Mouse (Mus musculus): ENCODE data around the gene Olfr642.

Gene Olfr642

DNA sequence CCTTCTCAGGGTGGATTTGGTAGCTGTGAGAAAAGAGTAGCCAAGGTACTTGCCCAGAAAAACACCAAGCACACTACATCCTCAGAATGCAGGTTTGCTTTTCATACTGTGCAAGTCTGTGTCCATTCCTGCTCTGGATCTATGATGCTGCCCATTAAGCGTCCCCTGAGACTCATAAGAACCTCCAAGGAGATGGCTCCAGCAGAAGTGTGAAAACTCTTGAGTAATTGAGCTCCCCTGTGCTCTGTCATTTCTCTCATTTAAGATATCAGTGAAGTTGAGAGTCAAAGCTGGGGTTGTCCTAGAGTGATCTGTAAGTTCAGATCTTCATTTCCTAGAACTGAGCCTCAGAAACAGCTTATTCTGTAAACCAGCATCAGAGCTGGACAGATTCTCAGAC lies at the start of gene Olfr642:
Olfr642 (minus strand) TSS at position 101 of the 400 bp plus-strand sequence.
- no peak for DNase-seq (ENCODE audit: low spot score)

DNA sequence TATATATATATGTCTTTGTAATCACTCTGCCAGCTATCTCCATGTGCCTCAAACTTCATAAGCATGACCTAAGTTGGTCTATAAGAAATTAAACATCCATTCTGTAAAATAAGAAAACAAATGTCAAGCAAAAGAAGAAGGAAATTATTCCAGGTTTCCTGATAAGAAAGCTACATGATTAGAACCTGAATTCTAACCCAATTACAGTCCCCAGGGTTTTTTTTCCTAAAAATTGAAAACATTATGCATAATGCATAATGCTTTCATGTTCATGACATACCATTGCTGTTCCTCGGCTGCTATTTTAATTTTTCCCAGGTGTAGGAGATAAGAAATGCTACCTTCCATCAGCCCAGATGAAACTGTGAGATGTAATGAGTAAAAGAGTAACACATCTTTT lies 32.9 kb upstream of the Olfr642 start, which contains the start of gene Olfr645:
Olfr645 (minus strand) TSS at position 101 of the 400 bp plus-strand sequence.
- no peak for DNase-seq (ENCODE audit: low spot score)

DNA sequence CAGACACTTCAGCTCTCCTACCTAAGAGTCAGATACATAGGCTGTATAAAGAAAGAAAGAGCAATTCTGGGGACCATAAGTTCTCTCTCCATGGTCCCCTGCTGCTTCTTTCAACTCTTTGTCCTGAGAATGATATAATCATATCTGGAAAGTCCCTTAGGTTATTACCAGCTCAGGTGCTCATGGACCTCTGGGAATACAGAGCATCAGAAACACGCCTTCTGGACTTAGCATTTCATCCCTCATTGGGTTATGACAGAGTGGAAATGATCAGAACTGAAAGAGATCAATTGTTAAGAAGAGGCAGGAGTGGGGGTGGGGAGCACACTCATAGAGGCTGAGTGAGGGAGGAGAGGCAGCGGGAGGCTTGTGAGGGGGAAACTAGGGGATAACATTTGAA lies 19.3 kb upstream of the Olfr642 start, which contains the start of gene Olfr644:
Olfr644 (minus strand) TSS at position 101 of the 400 bp plus-strand sequence.
- no peak for DNase-seq (ENCODE audit: low spot score)

DNA sequence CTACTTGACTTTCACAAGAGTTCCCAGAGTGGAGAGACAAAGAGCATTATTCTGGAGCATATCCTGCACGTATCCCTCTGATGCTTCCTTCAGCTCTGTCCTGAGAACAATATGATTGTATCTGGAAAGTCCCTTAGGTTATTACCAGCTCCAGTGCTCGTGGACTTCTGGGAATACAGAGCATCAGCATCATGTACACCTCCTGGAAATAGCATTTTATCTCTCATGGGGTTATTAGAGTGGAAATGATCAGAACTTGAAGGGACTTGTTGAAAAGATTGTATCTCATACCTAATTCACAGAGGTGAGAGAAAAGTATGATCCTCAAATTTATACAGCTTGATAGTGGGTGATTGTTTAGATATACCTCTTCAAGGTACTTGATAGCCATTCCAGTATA lies 8.9 kb upstream of the Olfr642 start, which contains the start of gene 4930516K23Rik:
4930516K23Rik (minus strand) TSS at position 101 of the 400 bp plus-strand sequence.
- no peak for DNase-seq (ENCODE audit: low spot score)

DNA sequence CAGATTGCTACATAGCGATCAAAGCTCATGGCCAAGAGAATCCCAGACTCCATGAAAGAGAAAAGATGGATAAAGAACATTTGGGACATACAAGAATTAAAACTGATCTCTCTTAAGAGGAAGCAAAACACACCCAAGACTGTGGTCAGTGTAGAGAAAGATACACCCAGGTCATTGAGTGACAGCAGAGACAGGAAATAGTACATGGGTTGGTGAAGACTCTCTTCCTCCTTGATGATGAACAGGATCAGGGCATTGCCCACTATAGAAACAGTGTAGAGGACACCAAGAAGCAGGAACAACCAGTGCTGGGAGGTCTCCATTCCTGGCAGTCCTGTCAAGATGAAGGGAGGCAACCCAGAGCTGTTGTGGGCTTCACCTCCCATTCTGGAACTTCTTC lies 6.7 kb upstream of the Olfr642 start:
- no peak for DNase-seq (ENCODE audit: low spot score)

DNA sequence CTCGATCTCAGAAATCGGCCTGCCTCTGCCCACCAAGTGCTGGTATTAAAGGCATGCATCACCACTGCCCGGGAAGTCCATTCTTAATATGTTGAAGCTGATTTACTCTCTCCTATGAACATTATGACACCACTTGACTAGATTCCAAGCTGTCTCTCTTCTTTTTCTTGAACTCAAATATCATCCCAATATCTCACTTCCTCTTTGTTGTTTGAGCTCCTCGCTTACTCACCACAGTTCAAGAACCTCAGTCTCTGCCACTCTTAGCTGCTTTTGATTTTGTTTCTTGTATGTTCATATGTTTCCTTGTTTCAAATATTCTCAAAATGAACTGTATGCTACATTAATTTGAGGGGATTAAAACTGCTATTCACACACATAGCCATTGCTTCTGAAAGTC lies 1.7 kb downstream of the Olfr642 start:
- no peak for DNase-seq (ENCODE audit: low spot score)

DNA sequence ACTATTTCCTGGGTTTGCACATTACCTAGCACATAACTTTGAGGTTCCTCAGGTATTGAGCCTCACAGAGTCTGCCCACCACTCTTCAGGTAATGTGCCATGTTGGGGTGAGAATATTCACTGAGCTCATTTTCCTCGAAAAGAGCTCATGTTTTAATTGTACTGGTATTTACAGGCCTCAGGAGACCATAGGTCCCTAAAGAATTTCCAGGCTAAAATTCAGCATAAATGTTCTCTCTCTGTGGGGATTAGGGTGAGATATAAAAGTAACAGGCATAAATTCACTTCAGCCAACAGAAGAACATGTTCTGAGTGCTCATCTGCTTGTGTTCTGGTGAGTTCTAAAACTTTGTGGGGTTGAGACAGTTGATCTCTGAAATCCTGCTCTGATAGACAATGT lies 17.3 kb downstream of the Olfr642 start, which contains the start of gene Olfr641:
Olfr641 (plus strand) TSS at position 301 of the 400 bp plus-strand sequence.
- DNase-seq (ENCODE audit: low spot score) = no peak

DNA sequence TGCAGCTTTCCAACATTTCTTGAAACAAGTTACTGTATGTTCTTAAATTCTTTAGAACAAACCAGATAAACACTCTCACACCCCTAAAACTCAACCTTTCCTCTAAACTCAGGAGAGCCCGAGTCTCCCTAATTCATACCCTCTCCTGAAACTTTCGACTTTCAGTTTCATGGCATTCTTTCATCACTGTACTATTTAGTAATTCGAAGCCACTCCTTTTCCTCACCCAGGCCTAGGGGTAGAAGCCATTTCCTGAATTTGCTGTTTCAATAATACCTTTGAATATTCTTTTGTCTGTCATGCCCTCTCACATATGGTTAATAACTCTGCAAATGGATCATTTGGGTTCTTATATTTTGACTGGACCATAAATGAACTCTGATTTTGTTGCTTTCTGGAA lies 25.5 kb downstream of the Olfr642 start:
- no peak for DNase-seq (ENCODE audit: low spot score)

DNA sequence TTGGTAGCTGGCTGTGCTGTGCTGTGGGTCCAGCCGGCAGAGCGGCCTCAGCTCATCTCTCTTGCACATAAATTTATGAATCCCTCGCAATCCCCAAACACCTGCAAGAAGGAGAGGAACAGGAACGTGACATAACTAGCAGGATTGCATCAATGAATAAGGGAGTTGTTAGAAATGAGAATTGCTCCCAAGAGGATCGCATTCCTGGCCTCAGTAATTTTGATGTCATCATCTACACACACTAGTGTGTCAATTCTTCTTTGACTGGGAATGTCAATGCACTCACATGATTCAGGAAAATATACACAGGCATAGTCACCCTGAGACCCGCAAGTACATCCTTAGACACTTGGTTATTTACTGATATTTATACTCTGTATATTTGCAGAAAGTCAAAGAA lies 27.0 kb downstream of the Olfr642 start, which contains the start of gene Olfr640:
Olfr640 (minus strand) TSS at position 101 of the 400 bp plus-strand sequence.
- DNase-seq (ENCODE audit: low spot score) = no peak

DNA sequence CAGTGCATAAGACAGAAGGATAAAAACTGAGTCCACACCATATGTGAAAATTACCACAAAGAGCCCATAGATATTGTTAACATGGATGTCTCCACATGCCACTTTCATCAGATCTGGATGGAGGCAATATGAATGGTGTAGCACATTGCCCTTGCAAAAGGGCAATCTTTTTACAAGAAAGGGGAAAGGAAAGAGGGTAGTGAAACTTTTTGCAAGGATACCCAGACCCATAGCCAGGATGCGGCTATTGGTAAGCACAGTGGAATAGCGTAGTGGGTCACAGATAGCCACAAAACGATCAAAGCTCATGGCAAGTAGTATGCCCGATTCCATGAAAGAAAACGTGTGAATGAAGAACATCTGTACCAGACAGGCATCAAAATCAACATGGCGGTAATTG lies 30.8 kb downstream of the Olfr642 start:
- DNase-seq (ENCODE audit: low spot score) = no peak

DNA sequence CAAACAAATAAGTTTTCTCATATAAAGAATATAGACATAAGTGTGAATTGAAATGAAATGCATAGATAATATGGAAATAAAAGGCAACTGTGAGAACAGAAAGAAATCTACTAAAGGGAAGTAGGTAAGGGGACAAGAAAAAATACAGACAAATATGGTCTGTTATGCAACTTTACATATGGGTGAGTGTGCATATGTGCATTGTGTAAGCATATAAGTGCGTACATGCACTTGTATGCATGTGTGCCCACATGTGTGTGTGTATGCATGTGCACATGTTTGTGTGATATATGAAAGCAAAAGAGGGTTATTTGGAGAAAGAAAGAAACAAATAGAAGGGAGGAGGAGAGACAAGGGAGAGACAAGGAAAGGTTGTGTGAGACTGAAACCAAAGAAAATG lies 33.5 kb downstream of the Olfr642 start:
- no peak for DNase-seq (ENCODE audit: low spot score)

DNA sequence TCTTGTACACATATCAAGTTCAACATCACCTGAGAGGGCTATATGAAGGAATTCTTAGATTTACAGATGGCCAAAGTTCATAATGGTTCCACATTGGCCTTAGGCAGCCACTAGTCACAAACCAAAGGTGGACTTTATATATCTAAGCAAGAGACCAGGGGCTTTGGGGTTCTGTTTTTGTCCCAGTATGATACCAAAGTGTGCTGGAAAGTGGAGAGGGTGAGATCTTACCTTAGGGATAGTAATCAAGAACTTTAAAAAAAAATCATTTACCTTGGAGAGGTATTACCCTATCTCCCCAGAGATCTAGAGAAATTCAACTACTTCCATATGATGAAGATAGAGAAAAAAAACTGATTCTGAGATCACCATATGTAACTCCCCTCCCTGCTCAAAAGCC lies 35.3 kb downstream of the Olfr642 start, which contains the start of gene Olfr639:
Olfr639 (minus strand) TSS at position 101 of the 400 bp plus-strand sequence.
- no peak for DNase-seq (ENCODE audit: low spot score)

DNA sequence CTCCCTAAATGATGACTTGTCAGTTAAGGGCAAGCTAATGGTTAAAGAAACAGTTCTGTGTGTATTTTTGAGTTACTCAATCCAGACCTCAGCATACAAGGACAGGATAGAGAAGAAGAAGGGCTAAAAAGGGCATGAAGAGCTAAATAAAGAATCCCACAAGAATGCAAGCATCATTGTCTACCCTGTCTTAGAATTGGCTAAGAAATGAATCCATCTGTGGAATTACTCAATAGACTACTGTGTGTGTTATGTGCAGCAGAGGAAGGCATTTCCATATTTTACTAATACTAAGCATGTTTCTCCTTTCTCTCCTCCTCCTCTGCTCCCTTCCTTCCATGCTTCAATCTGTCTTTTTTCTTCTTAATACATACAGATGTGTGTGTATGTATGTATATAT lies 53.3 kb downstream of the Olfr642 start:
- DNase-seq (ENCODE audit: low spot score) = no peak

DNA sequence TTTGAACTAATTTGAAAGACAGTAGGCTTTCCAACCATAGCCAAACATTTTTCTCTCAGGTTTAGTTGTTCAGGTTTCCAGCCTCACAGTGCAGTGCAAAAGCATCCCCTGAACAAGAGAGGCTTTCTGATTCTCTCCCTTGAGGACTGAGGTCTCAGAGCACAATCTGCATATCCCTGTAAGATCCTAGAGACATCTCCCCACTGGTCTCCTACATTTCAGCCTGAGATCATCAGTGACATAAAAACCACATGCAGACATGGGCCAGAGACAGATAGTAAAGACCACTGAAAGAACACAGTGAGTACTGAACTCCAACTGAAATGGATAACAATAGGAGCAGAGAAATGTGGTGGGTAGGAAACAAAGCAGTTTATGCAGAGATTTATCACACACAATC lies 54.0 kb downstream of the Olfr642 start, which contains the start of gene Olfr638:
Olfr638 (plus strand) TSS at position 301 of the 400 bp plus-strand sequence.
- DNase-seq (ENCODE audit: low spot score) = no peak
